Mouse (Mus musculus) testis, adult 2 months (tissue): ENCODE measurements around the gene Rab5c. TPM values are rescaled to one million over a fixed set of nuclear protein-coding genes. Genes with fewer than 3 reads are reported as not detected.

Experiments
- H3K27ac ChIP-seq: fragments of 200-500 bp; 2 replicates; pipeline ENCODE4 v1.5.1; 2012; ENCODE audit warnings: low read depth, low read length; ENCODE audit not compliant: control insufficient read depth, insufficient read depth
- H3K27me3 ChIP-seq: fragments of 200-500 bp; 2 replicates; pipeline ENCODE4 v1.6.1; 2012; ENCODE audit warnings: mild to moderate bottlenecking, low read length, moderate library complexity; ENCODE audit not compliant: control insufficient read depth, insufficient read depth
- H3K36me3 ChIP-seq: fragments of 200-500 bp; 2 replicates; pipeline ENCODE4 v1.6.1; 2012; ENCODE audit warnings: mild to moderate bottlenecking, low read length; ENCODE audit not compliant: control insufficient read depth, insufficient read depth
- H3K4me1 ChIP-seq: fragments of 200-500 bp; 2 replicates; pipeline ENCODE4 v1.6.1; 2012; ENCODE audit warnings: low read length; ENCODE audit not compliant: control insufficient read depth, insufficient read depth
- H3K4me3 ChIP-seq: fragments of 200-500 bp; 2 replicates; pipeline ENCODE4 v1.5.1; 2012; ENCODE audit warnings: low read depth, mild to moderate bottlenecking, low read length, moderate library complexity, mixed read lengths; ENCODE audit not compliant: control insufficient read depth
- CTCF ChIP-seq: fragments of 200-500 bp; IDR thresholded peaks from 2 replicates; pipeline ENCODE4 v1.5.1; 2012; ENCODE audit warnings: low read depth, mild to moderate bottlenecking, inconsistent platforms, low read length, moderate library complexity; ENCODE audit not compliant: control insufficient read depth, insufficient read depth, insufficient replicate concordance
- POLR2A ChIP-seq: fragments of 200-500 bp; IDR thresholded peaks from 2 replicates; pipeline ENCODE4 v1.6.1; 2012; ENCODE audit warnings: low read depth, mild to moderate bottlenecking, inconsistent platforms, low read length, moderate library complexity; ENCODE audit not compliant: control insufficient read depth
- polyA plus RNA-seq: library from polyadenylated mRNA; depleted of rRNA; stranded (reverse); fragments of >200 nt; gene quantifications from 2 replicates; pipeline ENCODE4 v1.2.3, GENCODE M21; 2012; rRNA removed

Rab5c gene
- polyA plus RNA-seq, 1 experiment = 90.7 TPM

DNA sequence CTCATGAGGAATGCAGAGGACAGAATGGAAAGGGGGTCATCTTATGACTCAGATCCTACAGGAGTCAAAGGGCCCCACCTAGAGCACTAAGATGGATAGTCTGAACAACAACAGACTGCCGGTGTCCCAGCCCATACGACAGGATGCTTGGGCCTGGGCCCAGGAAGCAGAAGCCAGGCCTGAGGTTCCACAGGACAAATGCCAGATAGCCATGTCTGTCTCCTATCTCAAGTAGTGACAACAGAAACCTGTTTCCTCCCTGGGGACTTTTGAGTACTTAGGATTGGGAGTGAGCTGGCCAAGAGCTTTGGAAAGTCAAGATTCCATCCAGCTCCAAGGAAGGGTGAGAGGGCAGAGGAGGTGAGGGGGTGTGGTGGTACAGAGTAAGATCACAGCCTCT is 66.1 kb downstream of the Rab5c start:
- H3K27ac ChIP-seq = no peak overlapping the region

DNA sequence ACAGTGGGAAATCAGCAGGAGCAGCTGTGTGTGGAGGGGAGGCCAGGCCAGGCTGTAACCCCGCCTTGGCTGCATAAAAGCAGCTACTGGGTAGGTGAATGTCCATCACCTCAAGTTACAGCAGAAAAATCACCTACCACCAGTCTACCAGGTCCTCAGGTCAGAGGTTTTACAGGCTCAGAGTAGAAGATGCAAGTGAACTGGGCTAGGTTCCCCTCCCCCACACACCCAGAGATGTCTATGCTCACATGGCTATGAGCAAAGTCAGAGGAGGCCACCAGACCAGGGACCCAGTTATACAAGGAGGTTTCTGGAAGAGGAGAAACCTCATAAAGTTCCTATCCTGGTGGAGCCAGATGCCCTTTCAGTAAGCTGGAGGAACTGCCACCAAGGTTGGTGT is 67.0 kb downstream of the Rab5c start:
- H3K27me3 ChIP-seq = no peaks in the 10 kb centered on the region
- no peak overlapping the region for H3K4me3 ChIP-seq
- peaks cover 7% of the 10 kb centered on the region for H3K4me1 ChIP-seq
- no peak overlapping the region for H3K27ac ChIP-seq
- no peak for TF ChIP-seq CTCF
- H3K36me3 ChIP-seq = no peaks in the 10 kb centered on the region

More for the DNA sequence above, 66.1 kb downstream of the Rab5c start:
- Histone ChIP-seq H3K4me1 (peaks cover 7% of the 10 kb centered on the region), H3K4me3 (no peak overlapping the region), H3K27me3 (no peaks in the 10 kb centered on the region), H3K36me3 (no peaks in the 10 kb centered on the region)
- TF ChIP-seq POLR2A (no peak), CTCF (no peak)

Other genes starting within 250 kb of the Rab5c start
- gene Acly, start 210.2 kb downstream of the Rab5c start, polyA plus RNA-seq = 24.7 and 30.4 TPM in 2 replicates
- 70.4 and 74.1 TPM in 2 replicates for gene Ttc25, start 192.6 kb downstream of the Rab5c start, polyA plus RNA-seq
- 3.3 and 3.7 TPM in 2 replicates for gene Cnp, start 163.3 kb downstream of the Rab5c start, polyA plus RNA-seq
- gene Nkiras2, start 119.0 kb downstream of the Rab5c start, polyA plus RNA-seq = 245 and 266 TPM in 2 replicates
- 104 and 150 TPM in 2 replicates for gene Dnajc7, start 118.0 kb downstream of the Rab5c start, polyA plus RNA-seq
- gene Zfp385c, start 45.8 kb downstream of the Rab5c start, polyA plus RNA-seq = 2.6 and 3.8 TPM in 2 replicates
- 31.5 and 32.0 TPM in 2 replicates for gene Dhx58, start 33.9 kb downstream of the Rab5c start, polyA plus RNA-seq
- gene Kat2a, start 25.8 kb downstream of the Rab5c start, polyA plus RNA-seq = 24.0 and 26.3 TPM in 2 replicates
- gene Hspb9, start 24.4 kb downstream of the Rab5c start, polyA plus RNA-seq = 1,348 and 1,420 TPM in 2 replicates
- 0.40 and 0.51 TPM in 2 replicates for gene Kcnh4, start 21.7 kb upstream of the Rab5c start, polyA plus RNA-seq
- 0.36 TPM in 1 of 2 replicates, not detected in the other for gene Hcrt, start 24.7 kb upstream of the Rab5c start, polyA plus RNA-seq
- gene Ghdc, start 32.7 kb upstream of the Rab5c start, polyA plus RNA-seq = 1.3 and 1.6 TPM in 2 replicates
- 1.9 and 2.4 TPM in 2 replicates for gene Stat5b, start 112.5 kb upstream of the Rab5c start, polyA plus RNA-seq
- gene Stat5a, start 121.1 kb upstream of the Rab5c start, polyA plus RNA-seq = 4.0 and 6.6 TPM in 2 replicates
- gene Stat3, start 201.3 kb upstream of the Rab5c start, polyA plus RNA-seq = 25.0 and 30.2 TPM in 2 replicates
- 5.1 and 6.1 TPM in 2 replicates for gene Cavin1, start 232.7 kb upstream of the Rab5c start, polyA plus RNA-seq